Mouse (Mus musculus) layer of hippocampus, adult 2 months (tissue): ENCODE results near the gene Nek1. TPM values are rescaled to one million over a fixed set of nuclear protein-coding genes. Genes with fewer than 3 reads are reported as not detected.

Source experiments
- DNase-seq, 2 experiments: peaks; one replicate each; pipeline ENCODE4 v3.0.0; 2022; ENCODE audit warnings: low spot score in 2 of 2
- H3K27ac ChIP-seq: fragments of 200-600 bp; 2 replicates; pipeline ENCODE4 v1.8.1; 2022
- H3K4me3 ChIP-seq: fragments of 200-600 bp; 2 replicates; pipeline ENCODE4 v1.8.1; 2022; ENCODE audit warnings: mild to moderate bottlenecking
- CTCF ChIP-seq: fragments of 200-600 bp; conservative IDR thresholded peaks from 2 replicates; pipeline ENCODE4 v1.8.1; 2022; ENCODE audit warnings: antibody characterized with exemption, mild to moderate bottlenecking, moderate library complexity
- total RNA-seq, 2 experiments: library from RNA; stranded (reverse); gene quantifications; 2 replicates each; pipeline ENCODE4 v1.2.3; 2021

Nek1 gene
- total RNA-seq, 2 experiments from 2014 or later, result 24.5 to 30.5 TPM

- Histone ChIP-seq H3K4me3 (no peak overlapping the region), H3K27ac (no peak overlapping the region)
- no peak for DNase-seq
- TF ChIP-seq CTCF, result no peak
These were observed 50.9 kb downstream of the Nek1 start for GRCm38 (mm10) chr8:61043874-61044273.

- DNase-seq, result no peak
- no peak overlapping the region for H3K4me3 ChIP-seq
- no peak overlapping the region for H3K27ac ChIP-seq
- TF ChIP-seq CTCF, result no peak
These were observed 53.8 kb downstream of the Nek1 start for GRCm38 (mm10) chr8:61046816-61047215.

- Histone ChIP-seq H3K4me3 (no peak overlapping the region), H3K27ac (no peak overlapping the region)
- TF ChIP-seq CTCF, result no peak
- no peak for DNase-seq
These were observed 60.0 kb downstream of the Nek1 start for GRCm38 (mm10) chr8:61053017-61053416.

GRCm38 (mm10) chr8:61054313-61054712 is 61.3 kb downstream of the Nek1 start:
- Histone ChIP-seq H3K27ac (no peak overlapping the region), H3K4me3 (no peak overlapping the region)
- no peak for DNase-seq
- TF ChIP-seq CTCF, result no peak

GRCm38 (mm10) chr8:61056997-61057396 is 64.0 kb downstream of the Nek1 start:
- Histone ChIP-seq H3K27ac (no peak overlapping the region), H3K4me3 (no peak overlapping the region)
- DNase-seq, result no peak
- TF ChIP-seq CTCF, result no peak

GRCm38 (mm10) chr8:61059143-61059542 is 66.1 kb downstream of the Nek1 start:
- peak; percentile 67 for TF ChIP-seq CTCF
- DNase-seq, result no peak
- H3K4me3 ChIP-seq, result no peak overlapping the region
- H3K27ac ChIP-seq, result no peak overlapping the region

- DNase-seq, result no peak
These were observed 67.4 kb downstream of the Nek1 start for GRCm38 (mm10) chr8:61060412-61060811.

GRCm38 (mm10) chr8:61075059-61075458 is 82.1 kb downstream of the Nek1 start:
- peak in 1 of 2 experiments; percentile 10 for DNase-seq
- no peak overlapping the region for H3K27ac ChIP-seq
- H3K4me3 ChIP-seq, result no peak overlapping the region
- TF ChIP-seq CTCF, result peak; percentile 73

More at GRCm38 (mm10) chr8:61060412-61060811, 67.4 kb downstream of the Nek1 start:
- Histone ChIP-seq H3K27ac (no peak overlapping the region), H3K4me3 (no peak overlapping the region)
- TF ChIP-seq CTCF, result no peak

GRCm38 (mm10) chr8:61110496-61110895 is 117.5 kb downstream of the Nek1 start:
- TF ChIP-seq CTCF, result no peak
- H3K27ac ChIP-seq, result no peak overlapping the region
- H3K4me3 ChIP-seq, result no peak overlapping the region
- no peak for DNase-seq

- DNase-seq, result no peak
- Histone ChIP-seq H3K27ac (no peak overlapping the region), H3K4me3 (no peak overlapping the region)
- TF ChIP-seq CTCF, result no peak
These were observed 118.9 kb downstream of the Nek1 start for GRCm38 (mm10) chr8:61111940-61112339.

- DNase-seq, result no peak
- H3K4me3 ChIP-seq, result no peak overlapping the region
- no peak for TF ChIP-seq CTCF
- H3K27ac ChIP-seq, result no peak overlapping the region
These were observed 128.6 kb downstream of the Nek1 start for GRCm38 (mm10) chr8:61121631-61122030.

- no peak overlapping the region for H3K4me3 ChIP-seq
- no peak for TF ChIP-seq CTCF
- DNase-seq, result no peak
- no peak overlapping the region for H3K27ac ChIP-seq
These were observed 134.4 kb downstream of the Nek1 start for GRCm38 (mm10) chr8:61127299-61127861.

GRCm38 (mm10) chr8:61132561-61133134 is 139.7 kb downstream of the Nek1 start:
- Histone ChIP-seq H3K4me3 (no peak overlapping the region), H3K27ac (no peak overlapping the region)
- no peak for DNase-seq
- no peak for TF ChIP-seq CTCF

- DNase-seq, result no peak
- TF ChIP-seq CTCF, result no peak
- no peak overlapping the region for H3K27ac ChIP-seq
- H3K4me3 ChIP-seq, result no peak overlapping the region
These were observed 148.9 kb downstream of the Nek1 start for GRCm38 (mm10) chr8:61141869-61142268.
